Mouse (Mus musculus): ENCODE results near the gene Zfp788.

DNA sequence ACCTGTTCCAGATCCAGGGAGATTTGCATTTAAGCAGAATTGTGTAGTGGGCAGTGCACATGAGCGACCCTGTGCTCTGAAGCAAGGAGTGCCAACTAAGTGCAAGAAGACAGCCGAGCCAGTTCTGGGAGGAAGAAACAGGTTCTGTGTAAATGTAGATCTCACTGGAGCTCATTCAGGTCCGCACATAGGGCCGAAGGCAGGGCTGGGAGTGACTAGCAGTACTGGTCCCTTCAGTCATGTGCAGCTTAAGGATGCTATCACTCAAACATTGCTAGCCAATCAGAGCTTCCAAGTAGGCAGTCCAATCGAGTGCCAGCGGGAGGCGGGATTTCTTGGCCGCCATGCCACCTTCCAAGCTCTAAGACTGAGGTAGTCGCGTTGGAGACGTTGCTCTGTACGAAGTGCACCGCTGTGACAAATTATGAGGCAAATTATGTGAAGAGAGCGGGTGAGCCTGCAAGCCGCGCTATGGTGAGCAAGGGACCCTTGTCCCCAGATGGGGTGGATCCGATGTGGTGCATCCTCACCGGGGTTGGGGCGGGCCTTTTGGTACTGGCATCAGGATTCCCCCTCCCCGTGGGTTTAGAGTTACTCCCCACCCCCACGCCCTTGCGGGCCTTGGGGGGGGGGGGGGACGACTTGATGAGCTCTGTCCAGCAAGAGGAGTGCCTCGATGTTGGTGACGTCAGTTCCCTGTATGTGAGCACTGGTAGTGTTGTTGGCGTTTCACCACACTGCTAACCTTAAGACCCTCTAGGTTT, 400 bp downstream of the Zfp788 start:
- TF ChIP-seq CTCF (IDR thresholded peaks at IDR 0.05; ENCODE audit: extremely low read depth, insufficient read depth, insufficient read length, insufficient replicate concordance) (no peak), POLR2A (IDR thresholded peaks at IDR 0.05; ENCODE audit: low read depth, low read length) (peak; percentile 41; the same call in 1 of the 2 replicates)
